Mouse (Mus musculus): ENCODE results near the gene Mien1. TPM values are rescaled to one million over a fixed set of nuclear protein-coding genes. Genes with fewer than 3 reads are reported as not detected.

Mien1 gene
- polyA plus RNA-seq, 1 experiment from 2014 or later = 123 TPM

- H3K36me3 ChIP-seq (ENCODE audit: control insufficient read depth, insufficient read depth, low read length) = no peaks in the 10 kb centered on the region
- ATAC-seq (replicated peaks; ENCODE audit: low FRiP score, low TSS enrichment, low read depth) (no peak), DNase-seq (ENCODE audit: low spot score) (no peak)
- H3K27ac ChIP-seq (ENCODE audit: low read depth) = no peak overlapping the region
- H3K4me2 ChIP-seq (ENCODE audit: low read length) = no peak overlapping the region
- no peaks in the 10 kb centered on the region for H3K4me1 ChIP-seq (replicated peaks; ENCODE audit: control insufficient read depth, insufficient read depth, low read length)
- H3K9me3 ChIP-seq (ENCODE audit: control insufficient read depth, low read length) = no peaks in the 10 kb centered on the region
- H3K4me3 ChIP-seq (ENCODE audit: low read depth, low read length) = no peak overlapping the region
- H3K27me3 ChIP-seq (replicated peaks; ENCODE audit: control insufficient read depth, insufficient read depth, low read length) = peaks cover 12% of the 10 kb centered on the region
- no peak overlapping the region for H3K9ac ChIP-seq (ENCODE audit: low read length)
- 84% methylated on average over 9 of the region's 9 CpGs for WGBS
These were observed 25.1 kb upstream of the Mien1 start for GRCm38 (mm10) chr11:98463911-98464310.

GRCm38 (mm10) chr11:98462255-98462654 is 23.5 kb upstream of the Mien1 start:
- peaks cover 20% of the 10 kb centered on the region for H3K27me3 ChIP-seq (replicated peaks; ENCODE audit: control insufficient read depth, insufficient read depth, low read length)
- 86% methylated on average over 6 of the region's 6 CpGs for WGBS
- H3K4me1 ChIP-seq (replicated peaks; ENCODE audit: control insufficient read depth, insufficient read depth, low read length) = peaks cover 6% of the 10 kb centered on the region; the same call in 1 of the 2 replicates
- no peak for DNase-seq (ENCODE audit: low spot score)
- H3K9ac ChIP-seq (ENCODE audit: low read length) = no peak overlapping the region
- no peak for ATAC-seq (replicated peaks; ENCODE audit: low FRiP score, low TSS enrichment, low read depth)
- H3K4me3 ChIP-seq (ENCODE audit: low read depth, low read length) = no peak overlapping the region
- no peak overlapping the region for H3K4me2 ChIP-seq (ENCODE audit: low read length)
- H3K9me3 ChIP-seq (ENCODE audit: control insufficient read depth, low read length) = no peaks in the 10 kb centered on the region
- H3K27ac ChIP-seq (ENCODE audit: low read depth) = no peak overlapping the region
- no peaks in the 10 kb centered on the region for H3K36me3 ChIP-seq (ENCODE audit: control insufficient read depth, insufficient read depth, low read length)

- 57% methylated on average over 6 of the region's 6 CpGs for WGBS
- Histone ChIP-seq H3K4me2 (ENCODE audit: low read length) (no peak overlapping the region), H3K36me3 (ENCODE audit: control insufficient read depth, insufficient read depth, low read length) (no peaks in the 10 kb centered on the region), H3K9me3 (ENCODE audit: control insufficient read depth, low read length) (no peaks in the 10 kb centered on the region), H3K4me1 (replicated peaks; ENCODE audit: control insufficient read depth, insufficient read depth, low read length) (peaks cover 6% of the 10 kb centered on the region; the same call in 1 of the 2 replicates), H3K9ac (ENCODE audit: low read length) (no peak overlapping the region), H3K27ac (ENCODE audit: low read depth) (no peak overlapping the region), H3K27me3 (replicated peaks; ENCODE audit: control insufficient read depth, insufficient read depth, low read length) (peaks cover 20% of the 10 kb centered on the region), H3K4me3 (ENCODE audit: low read depth, low read length) (no peak overlapping the region)
- ATAC-seq (replicated peaks; ENCODE audit: low FRiP score, low TSS enrichment, low read depth) (no peak), DNase-seq (ENCODE audit: low spot score) (no peak)
These were observed 22.4 kb upstream of the Mien1 start for GRCm38 (mm10) chr11:98461109-98461720.

GRCm38 (mm10) chr11:98459860-98460259 is 21.1 kb upstream of the Mien1 start:
- 80% methylated on average over 9 of the region's 9 CpGs for WGBS
- ATAC-seq (replicated peaks; ENCODE audit: low FRiP score, low TSS enrichment, low read depth) (no peak), DNase-seq (ENCODE audit: low spot score) (no peak)
- Histone ChIP-seq H3K9ac (ENCODE audit: low read length) (no peak overlapping the region), H3K9me3 (ENCODE audit: control insufficient read depth, low read length) (no peaks in the 10 kb centered on the region), H3K27me3 (replicated peaks; ENCODE audit: control insufficient read depth, insufficient read depth, low read length) (peaks cover 20% of the 10 kb centered on the region), H3K27ac (ENCODE audit: low read depth) (no peak overlapping the region), H3K4me3 (ENCODE audit: low read depth, low read length) (no peak overlapping the region), H3K4me2 (ENCODE audit: low read length) (no peak overlapping the region), H3K36me3 (ENCODE audit: control insufficient read depth, insufficient read depth, low read length) (peaks cover 3% of the 10 kb centered on the region; the same call in 1 of the 2 replicates), H3K4me1 (replicated peaks; ENCODE audit: control insufficient read depth, insufficient read depth, low read length) (peaks cover 6% of the 10 kb centered on the region; the same call in 1 of the 2 replicates)

GRCm38 (mm10) chr11:98459071-98459741 is 20.4 kb upstream of the Mien1 start:
- ATAC-seq (replicated peaks; ENCODE audit: low FRiP score, low TSS enrichment, low read depth) (no peak), DNase-seq (ENCODE audit: low spot score) (no peak)
- Histone ChIP-seq H3K9ac (ENCODE audit: low read length) (no peak overlapping the region), H3K9me3 (ENCODE audit: control insufficient read depth, low read length) (no peaks in the 10 kb centered on the region), H3K4me3 (ENCODE audit: low read depth, low read length) (no peak overlapping the region), H3K4me1 (replicated peaks; ENCODE audit: control insufficient read depth, insufficient read depth, low read length) (peaks cover 6% of the 10 kb centered on the region; the same call in 1 of the 2 replicates), H3K4me2 (ENCODE audit: low read length) (no peak overlapping the region), H3K36me3 (ENCODE audit: control insufficient read depth, insufficient read depth, low read length) (peaks cover 3% of the 10 kb centered on the region; the same call in 1 of the 2 replicates), H3K27ac (ENCODE audit: low read depth) (no peak overlapping the region), H3K27me3 (replicated peaks; ENCODE audit: control insufficient read depth, insufficient read depth, low read length) (peaks cover 20% of the 10 kb centered on the region)
- WGBS = 26% methylated on average over 11 of the region's 11 CpGs

- 4% methylated on average over 28 of the region's 30 CpGs for WGBS
- peak overlapping the region; percentile 49 for H3K9ac ChIP-seq (ENCODE audit: low read length)
- H3K4me2 ChIP-seq (ENCODE audit: low read length) = peak overlapping the region; percentile 67
- peak overlapping the region; percentile 53 for H3K4me3 ChIP-seq (ENCODE audit: low read depth, low read length)
- peaks cover 20% of the 10 kb centered on the region for H3K27me3 ChIP-seq (replicated peaks; ENCODE audit: control insufficient read depth, insufficient read depth, low read length)
- ATAC-seq (replicated peaks; ENCODE audit: low FRiP score, low TSS enrichment, low read depth) (no peak; the same call in none of the 2 replicates), DNase-seq (ENCODE audit: low spot score) (peak; percentile 66)
- H3K27ac ChIP-seq (ENCODE audit: low read depth) = no peak overlapping the region
- no peaks in the 10 kb centered on the region for H3K9me3 ChIP-seq (ENCODE audit: control insufficient read depth, low read length)
- H3K4me1 ChIP-seq (replicated peaks; ENCODE audit: control insufficient read depth, insufficient read depth, low read length) = peaks cover 6% of the 10 kb centered on the region; the same call in 1 of the 2 replicates
- H3K36me3 ChIP-seq (ENCODE audit: control insufficient read depth, insufficient read depth, low read length) = peaks cover 3% of the 10 kb centered on the region; the same call in 1 of the 2 replicates
These were observed 19.6 kb upstream of the Mien1 start for GRCm38 (mm10) chr11:98458121-98458990.

- peak; percentile 89 for ATAC-seq (replicated peaks; ENCODE audit: low FRiP score, low TSS enrichment, low read depth)
- peak overlapping the region; percentile 67 for H3K4me2 ChIP-seq (ENCODE audit: low read length)
- H3K4me1 ChIP-seq (replicated peaks; ENCODE audit: control insufficient read depth, insufficient read depth, low read length) = peaks cover 6% of the 10 kb centered on the region; the same call in 1 of the 2 replicates
- peaks cover 3% of the 10 kb centered on the region; the same call in 1 of the 2 replicates for H3K36me3 ChIP-seq (ENCODE audit: control insufficient read depth, insufficient read depth, low read length)
- no peaks in the 10 kb centered on the region for H3K9me3 ChIP-seq (ENCODE audit: control insufficient read depth, low read length)
- H3K4me3 ChIP-seq (ENCODE audit: low read depth, low read length) = peak overlapping the region; percentile 53
- peak overlapping the region; percentile 49 for H3K9ac ChIP-seq (ENCODE audit: low read length)
- no peak overlapping the region for H3K27ac ChIP-seq (ENCODE audit: low read depth)
- H3K27me3 ChIP-seq (replicated peaks; ENCODE audit: control insufficient read depth, insufficient read depth, low read length) = peaks cover 20% of the 10 kb centered on the region
- WGBS = under 1% methylated on average over 52 of the region's 64 CpGs
- peak; percentile 98 for DNase-seq (ENCODE audit: low spot score)
These were observed 18.8 kb upstream of the Mien1 start for GRCm38 (mm10) chr11:98457367-98458120.

GRCm38 (mm10) chr11:98456945-98457344 is 18.2 kb upstream of the Mien1 start:
- H3K27me3 ChIP-seq (replicated peaks; ENCODE audit: control insufficient read depth, insufficient read depth, low read length) = peaks cover 20% of the 10 kb centered on the region
- no peak overlapping the region for H3K27ac ChIP-seq (ENCODE audit: low read depth)
- WGBS = 21% methylated on average over 9 of the region's 9 CpGs
- peaks cover 3% of the 10 kb centered on the region; the same call in 1 of the 2 replicates for H3K36me3 ChIP-seq (ENCODE audit: control insufficient read depth, insufficient read depth, low read length)
- peak overlapping the region; percentile 67 for H3K4me2 ChIP-seq (ENCODE audit: low read length)
- ATAC-seq (replicated peaks; ENCODE audit: low FRiP score, low TSS enrichment, low read depth) (peak; percentile 0), DNase-seq (ENCODE audit: low spot score) (no peak)
- no peaks in the 10 kb centered on the region for H3K9me3 ChIP-seq (ENCODE audit: control insufficient read depth, low read length)
- peaks cover 6% of the 10 kb centered on the region; the same call in 1 of the 2 replicates for H3K4me1 ChIP-seq (replicated peaks; ENCODE audit: control insufficient read depth, insufficient read depth, low read length)
- H3K4me3 ChIP-seq (ENCODE audit: low read depth, low read length) = peak overlapping the region; percentile 53
- peak overlapping the region; percentile 49; the same call in 1 of the 2 replicates for H3K9ac ChIP-seq (ENCODE audit: low read length)

Measured in intestine, embryonic 14.5 days (tissue).